Mouse (Mus musculus) ES-Bruce4 (cell line): ENCODE measurements around the gene Homer3.

Source experiments
- CTCF ChIP-seq: IDR thresholded peaks from one replicate; pipeline ENCODE4 v1.8.1; 2011; ENCODE audit warnings: low read depth, low read length
- EP300 ChIP-seq: IDR thresholded peaks from 2 replicates; pipeline ENCODE4 v1.6.1; 2011; ENCODE audit warnings: low read depth, low read length; ENCODE audit not compliant: insufficient read depth
- POLR2A ChIP-seq: IDR thresholded peaks from one replicate; pipeline ENCODE4 v1.8.1; 2011; ENCODE audit warnings: low read length; ENCODE audit not compliant: insufficient read depth

DNA sequence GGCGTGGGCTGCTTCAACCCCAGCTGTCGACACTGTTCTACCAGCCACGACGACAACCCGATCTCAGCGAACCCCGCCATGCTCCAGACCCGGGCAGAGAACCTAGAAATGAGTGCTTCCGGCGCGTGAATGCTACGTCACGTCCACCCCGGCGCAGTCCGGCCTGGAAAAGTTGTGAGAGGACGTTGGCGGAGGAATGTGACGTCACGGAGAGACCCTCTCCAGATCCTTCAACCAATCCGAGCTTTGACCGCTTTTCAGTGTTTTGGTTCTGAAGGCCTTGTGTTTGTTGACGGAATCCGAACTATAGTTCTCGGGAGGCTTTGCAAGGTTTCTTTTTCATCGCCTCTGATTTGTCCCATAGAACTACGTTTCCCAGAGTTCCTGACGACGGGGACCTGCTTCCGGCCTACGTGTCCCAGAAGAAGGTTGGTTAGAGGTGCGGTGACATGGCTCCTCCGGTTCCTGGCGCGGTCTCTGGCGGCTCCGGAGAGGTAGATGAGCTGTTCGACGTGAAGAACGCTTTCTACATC lies 19.8 kb downstream of the Homer3 start, which contains the start of the genes Ddx49 and Cope:
- TF ChIP-seq POLR2A (no peak), CTCF (no peak), EP300 (no peak)
